Mouse (Mus musculus) gastrocnemius, adult 18-20 months (tissue): ENCODE results near the gene Cd3eap. TPM values are rescaled to one million over a fixed set of nuclear protein-coding genes. Genes with fewer than 3 reads are reported as not detected.

Experiments
- DNase-seq: peaks from one replicate; pipeline ENCODE4 v3.0.0; 2021; ENCODE audit warnings: low spot score
- long read RNA-seq, 2 experiments: library from polyadenylated mRNA; stranded (forward); transcript quantifications; one replicate each; pipeline ENCODE4 v2.0.0; 2021
- total RNA-seq, 2 experiments: library from RNA; stranded (reverse); gene quantifications; 2 replicates each; pipeline ENCODE4 v1.2.3; 2021

The Cd3eap gene
- total RNA-seq, result 10 to 100 TPM; 10.8 to 11.4 TPM
- long read RNA-seq, experiment 1, transcript Cd3eap-201 (3 exons, 2,239 nt), result major isoform, 14 of 20 reads
- long read RNA-seq, experiment 1, partial matches to known transcripts, result 0 of 20 reads
- long read RNA-seq, experiment 1, other reads (novel, unspliced or antisense), result 6 of 20 reads
- long read RNA-seq, experiment 2, transcript Cd3eap-201 (3 exons, 2,239 nt), result major isoform, 14 of 27 reads
- long read RNA-seq, experiment 2, partial matches to known transcripts, result 1 of 27 reads
- long read RNA-seq, experiment 2, other reads (novel, unspliced or antisense), result 12 of 27 reads

DNA sequence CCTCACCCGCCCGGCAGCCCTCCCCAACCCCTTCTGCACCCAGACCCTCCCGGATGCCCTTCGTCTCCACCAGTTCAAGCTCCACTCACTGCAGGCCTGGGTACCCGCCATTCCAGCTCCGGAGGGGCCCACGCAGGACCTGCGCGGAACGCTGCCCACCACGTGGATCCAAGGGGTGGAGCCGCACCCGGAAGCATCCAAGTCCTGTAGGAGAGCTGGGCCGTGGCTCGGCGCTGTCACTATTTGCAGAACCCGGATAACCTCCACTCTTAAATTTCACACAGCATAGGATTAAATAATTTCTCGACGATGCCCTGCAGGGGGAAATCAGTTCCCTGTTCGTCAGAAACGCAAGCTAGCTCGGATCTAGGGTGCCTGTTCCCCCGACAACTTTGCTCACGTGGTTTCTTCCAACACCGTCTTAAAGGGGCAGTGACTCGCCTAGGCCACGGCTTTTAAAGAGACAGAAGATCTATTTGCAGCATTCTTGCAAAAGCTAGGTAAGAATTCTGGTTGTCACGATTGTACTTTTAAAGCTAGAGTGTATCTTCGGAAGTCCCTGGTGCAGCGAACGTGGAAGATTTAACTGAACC lies at the start of gene Cd3eap, which contains the start of gene Ppp1r13l:
Gene Cd3eap (minus strand): TSS at position 185 of the 593 bp plus-strand sequence.
Gene Ppp1r13l (plus strand): TSS at position 451 of the 593 bp plus-strand sequence.
- peak; percentile 89 for DNase-seq

DNA sequence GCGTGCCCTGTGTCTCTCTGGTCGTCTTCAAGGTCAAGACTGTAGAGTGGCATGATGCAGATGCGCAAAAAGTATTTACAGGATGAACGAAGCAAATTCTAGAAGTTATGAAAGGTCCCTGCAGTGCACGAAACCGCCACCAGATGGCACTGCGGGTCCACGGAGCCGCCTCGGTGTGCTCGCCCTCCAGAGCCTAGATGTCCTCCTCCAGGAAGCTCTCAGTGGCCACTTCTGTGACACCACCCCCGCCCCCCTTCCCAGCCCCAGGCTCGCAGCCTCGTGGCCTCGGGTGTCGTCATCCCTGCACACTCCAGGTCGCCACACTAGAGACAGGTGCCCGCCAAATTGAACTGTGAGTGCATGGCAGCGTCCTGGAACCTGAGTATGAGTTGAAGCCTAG lies 46.1 kb upstream of the Cd3eap start:
- DNase-seq, result peak; percentile 84

DNA sequence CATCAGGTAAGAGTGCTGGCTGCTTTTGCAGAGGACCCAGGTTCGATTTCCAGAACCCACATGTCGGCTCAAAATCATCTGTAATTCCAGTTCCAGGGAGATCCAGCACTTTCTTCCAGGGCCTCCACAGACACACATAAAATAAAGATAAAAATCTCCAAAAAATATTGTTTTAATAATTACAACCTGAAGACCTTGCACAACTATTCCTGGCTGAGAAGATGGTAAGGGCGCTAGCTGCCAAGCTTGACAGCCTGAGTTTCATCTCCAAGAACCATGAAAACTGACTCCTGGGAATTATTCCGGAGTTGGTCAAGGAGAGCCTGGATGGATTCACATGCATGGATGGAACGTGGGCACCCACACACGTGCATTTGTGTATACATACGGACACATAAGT lies 45.2 kb upstream of the Cd3eap start, which contains the start of gene Ckm:
Gene Ckm (plus strand): TSS at position 301 of the 400 bp plus-strand sequence.
- no peak for DNase-seq

DNA sequence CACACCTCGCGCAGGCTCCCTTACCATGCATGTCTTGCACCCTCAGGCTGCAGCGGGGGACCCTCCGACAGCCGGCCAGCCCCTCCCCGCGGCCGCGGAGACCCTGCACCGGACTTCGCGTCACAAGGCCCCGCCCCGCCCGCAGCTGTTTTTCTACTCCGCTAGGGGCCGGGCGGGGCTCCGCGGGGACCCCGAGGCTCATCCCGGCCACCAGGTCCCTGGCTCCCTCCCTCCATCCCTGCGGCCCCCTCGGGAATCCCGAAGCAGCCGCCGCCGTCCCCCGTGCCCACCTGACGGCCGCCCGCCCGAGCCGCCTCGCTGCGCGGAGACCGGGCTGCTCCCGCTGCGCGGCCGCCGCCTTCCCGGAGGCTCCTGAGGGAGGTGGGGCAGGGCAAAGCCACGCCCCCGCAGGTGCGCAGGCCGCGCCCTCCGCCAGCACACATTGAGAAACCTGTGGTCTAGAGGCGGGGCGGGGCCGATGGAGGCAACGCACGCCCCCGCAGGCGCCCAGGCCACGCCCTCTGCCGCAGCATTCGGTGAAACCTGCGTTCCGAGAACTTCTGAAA lies 44.5 kb upstream of the Cd3eap start, which contains the start of gene Klc3:
Gene Klc3 (minus strand): TSS at position 374 of the 566 bp plus-strand sequence.
- peak; percentile 36 for DNase-seq

DNA sequence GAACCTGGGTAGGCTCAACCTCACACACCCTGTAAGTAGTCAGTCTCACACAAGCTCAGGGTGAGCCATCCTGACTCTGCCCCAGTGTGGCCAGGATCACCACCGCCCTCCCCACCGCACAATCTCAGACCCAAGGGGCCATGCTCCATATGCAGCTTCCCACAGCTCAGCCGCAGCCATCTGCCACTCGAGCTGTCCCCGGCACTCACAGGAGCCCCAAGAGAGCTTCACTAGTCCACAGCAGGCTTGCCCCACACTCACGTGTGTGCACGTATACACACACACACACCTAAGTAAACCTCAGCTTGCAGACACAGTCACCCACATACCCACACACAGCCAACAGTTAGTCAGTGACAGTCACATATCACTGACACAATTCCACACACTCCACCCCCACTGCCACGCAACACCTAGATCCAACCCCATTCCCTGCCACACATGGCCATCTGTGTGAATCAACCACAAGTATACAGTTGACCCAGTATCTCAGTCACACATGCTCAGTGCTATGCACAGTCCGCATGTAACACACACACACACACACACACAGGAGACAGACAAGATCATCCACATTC lies 43.3 kb upstream of the Cd3eap start:
- no peak for DNase-seq

DNA sequence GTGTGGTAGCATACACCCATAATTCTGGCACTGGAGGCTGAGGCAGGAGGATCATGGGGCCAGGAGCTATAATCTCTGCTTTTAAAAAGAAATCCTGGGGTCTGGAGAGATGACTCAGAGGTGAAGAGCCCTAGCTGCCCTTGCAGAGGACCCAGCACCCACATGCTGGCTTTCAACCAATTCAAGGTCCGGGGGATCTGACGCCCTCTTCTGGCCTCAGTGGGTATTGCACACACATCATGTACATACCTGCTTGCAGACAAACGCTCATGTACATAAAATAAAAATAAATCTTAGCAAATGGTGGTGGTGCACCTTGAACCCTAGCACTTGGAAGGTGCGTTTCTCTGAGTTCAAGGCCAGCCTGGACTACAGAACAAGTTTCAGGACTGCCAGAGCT lies 41.7 kb upstream of the Cd3eap start:
- DNase-seq, result no peak

DNA sequence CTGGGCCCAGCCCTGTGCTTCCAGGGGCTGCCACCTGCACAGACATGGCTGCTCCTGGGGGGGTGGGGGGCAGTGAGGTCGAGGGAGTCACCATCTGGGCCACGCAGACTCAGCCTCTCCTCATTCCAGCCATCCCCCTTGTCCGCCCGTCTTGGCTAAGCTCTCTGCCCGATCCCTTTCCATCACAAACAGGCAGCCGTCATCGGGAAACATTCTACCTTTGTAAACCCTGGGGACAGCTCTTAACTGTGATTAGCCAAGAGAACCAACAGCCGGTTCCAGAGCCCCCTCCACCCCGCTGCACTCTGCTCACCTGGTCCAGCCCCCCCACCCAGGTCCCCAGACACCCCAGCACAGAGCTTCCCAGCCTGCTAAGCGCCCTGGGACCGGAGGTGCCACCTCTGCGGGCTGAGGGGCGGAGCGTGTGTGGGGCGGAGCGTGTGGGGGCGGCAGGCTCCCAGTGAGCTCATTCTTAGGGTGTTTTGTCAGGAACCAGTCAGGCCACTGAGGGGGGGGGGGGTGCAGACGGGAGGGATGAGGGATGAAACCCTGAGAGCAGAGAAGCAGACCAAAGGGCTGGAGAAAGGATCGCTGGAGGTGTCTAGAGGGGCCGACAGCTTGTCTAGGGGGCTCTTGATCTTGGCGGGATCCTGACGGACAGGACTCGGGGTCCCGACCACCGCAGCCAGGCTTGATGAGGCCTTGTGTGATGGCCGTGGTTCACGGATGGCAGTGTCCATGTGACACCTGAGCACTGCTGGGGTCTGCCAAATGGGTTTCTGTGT lies 40.4 kb upstream of the Cd3eap start:
- no peak for DNase-seq

DNA sequence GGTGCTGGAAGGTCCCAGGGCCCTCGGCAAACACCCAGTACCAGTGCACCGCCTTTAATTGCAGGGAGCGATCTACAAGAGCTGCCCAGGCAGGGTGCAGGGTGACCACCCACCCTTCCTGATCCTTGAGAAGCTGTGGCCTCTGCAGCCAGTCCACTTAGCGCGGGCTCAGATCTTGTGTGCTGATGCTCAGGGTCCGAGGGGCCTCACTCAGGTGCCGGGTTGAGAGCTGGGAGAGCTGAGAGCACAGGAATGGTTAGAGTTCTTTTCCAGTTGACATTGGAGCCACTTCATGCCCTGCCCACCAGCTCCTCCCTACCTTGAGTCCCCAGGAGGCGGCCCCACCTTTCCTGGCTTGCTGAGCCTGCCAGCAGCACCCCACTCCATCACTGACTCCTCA lies 35.2 kb upstream of the Cd3eap start:
- no peak for DNase-seq

DNA sequence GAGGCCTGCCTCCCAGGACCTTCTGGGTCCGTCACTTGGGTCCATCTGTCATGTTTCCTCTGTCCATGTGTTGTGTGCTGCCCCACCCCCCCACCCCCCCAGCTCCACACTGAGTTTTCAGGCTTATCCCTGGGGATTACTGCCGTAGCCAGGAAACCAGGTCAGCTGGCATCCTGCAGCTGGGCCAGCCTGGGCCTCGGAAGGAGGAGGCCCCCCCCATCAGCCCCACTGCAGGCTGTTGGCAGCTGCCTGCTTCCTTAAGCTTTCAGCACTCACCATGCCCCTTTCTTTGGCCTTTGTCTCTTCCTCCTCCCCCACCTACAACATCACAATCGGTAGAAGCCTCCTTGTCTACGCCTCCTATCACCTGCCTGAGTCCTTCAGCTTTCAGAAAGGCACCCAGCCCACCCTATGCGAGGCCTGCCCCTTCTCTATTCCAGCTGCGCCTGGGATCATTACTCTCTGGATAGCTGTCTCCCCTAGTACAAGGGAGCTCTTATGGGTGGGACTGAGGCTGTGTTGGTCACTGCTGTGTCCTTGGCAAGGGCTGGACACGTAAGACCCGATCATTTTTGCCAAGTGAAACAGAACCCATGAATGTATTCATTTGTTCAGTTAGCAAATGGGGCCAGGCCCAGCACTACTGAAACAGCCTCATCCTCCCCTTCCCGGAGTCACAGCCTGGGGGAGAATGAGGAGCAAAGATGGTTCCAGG lies 29.6 kb upstream of the Cd3eap start:
- DNase-seq, result no peak

DNA sequence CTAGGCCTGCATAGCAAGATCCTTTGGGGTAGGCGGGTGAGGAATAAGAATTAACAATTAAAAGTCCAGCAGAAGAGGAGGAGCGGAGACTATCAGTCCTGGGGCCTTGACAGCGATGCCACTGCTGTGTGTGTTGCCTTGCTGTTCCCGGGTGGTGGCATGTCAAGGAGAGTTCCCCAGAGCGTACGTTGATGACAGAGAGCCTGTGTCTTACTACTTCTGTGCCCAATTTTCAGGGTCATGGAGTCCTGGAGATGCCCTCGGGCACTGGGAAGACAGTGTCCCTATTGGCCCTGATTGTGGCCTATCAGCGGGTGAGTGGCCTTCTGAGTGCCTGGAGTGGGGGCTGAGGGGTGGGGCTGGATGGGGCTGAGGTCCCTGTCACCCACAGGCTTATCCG lies 24.4 kb upstream of the Cd3eap start:
- no peak for DNase-seq

DNA sequence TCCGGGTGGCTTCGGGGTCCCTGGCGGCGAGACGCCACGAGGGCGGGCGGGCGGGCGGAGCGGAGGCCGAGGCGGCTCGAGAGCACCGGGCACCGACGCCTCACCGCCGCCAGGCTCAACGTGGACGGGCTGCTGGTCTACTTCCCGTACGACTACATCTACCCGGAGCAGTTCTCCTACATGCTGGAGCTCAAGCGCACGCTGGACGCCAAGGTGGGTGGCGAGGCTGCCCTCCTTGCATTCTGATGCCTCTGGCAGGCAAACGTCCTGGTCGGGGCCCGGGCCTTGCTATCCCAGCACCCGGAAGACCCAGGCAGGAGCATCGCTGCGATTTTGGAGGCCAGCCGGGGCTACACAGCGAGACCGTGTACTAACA lies 22.9 kb upstream of the Cd3eap start:
- DNase-seq, result peak; percentile 19

DNA sequence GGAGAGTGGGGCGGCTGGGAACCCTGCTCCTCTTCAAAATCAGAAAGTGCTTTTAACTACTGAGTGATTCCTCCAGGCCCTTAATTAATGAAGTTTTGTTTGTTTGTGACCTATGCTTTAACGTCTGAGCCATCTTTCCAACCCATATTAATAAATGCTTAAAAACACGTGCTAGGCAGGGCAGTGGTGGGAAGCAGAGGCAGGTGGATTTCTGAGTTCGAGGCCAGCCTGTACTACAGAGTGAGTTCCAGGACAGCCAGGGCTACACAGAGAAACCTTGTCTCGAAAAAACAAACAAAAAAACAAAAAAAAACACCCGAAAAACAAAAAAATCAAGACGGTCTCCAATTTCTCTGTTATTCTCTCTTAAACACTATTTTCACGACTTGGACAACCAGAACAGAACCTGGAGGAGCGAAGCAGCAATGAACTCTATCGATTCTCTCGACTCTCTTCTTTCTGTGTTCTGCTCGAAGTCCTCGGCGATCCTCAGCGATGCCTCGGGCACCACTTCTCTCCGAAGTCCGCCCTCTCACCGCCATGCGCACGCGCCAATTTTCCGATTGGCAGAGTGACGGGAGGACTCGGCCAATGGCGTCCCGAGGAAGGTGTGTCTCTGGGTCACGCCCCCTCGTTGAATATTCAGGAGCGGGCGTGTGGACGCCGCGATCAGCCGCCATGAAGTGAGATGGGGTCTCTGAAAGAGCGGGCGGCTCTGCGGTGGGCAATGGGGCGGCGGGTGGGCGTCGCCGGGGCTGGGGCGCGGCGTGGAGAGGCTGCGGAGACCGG lies 22.3 kb upstream of the Cd3eap start, which contains the start of gene Ercc2:
Gene Ercc2 (plus strand): TSS at position 634 of the 789 bp plus-strand sequence.
- peak; percentile 99 for DNase-seq

DNA sequence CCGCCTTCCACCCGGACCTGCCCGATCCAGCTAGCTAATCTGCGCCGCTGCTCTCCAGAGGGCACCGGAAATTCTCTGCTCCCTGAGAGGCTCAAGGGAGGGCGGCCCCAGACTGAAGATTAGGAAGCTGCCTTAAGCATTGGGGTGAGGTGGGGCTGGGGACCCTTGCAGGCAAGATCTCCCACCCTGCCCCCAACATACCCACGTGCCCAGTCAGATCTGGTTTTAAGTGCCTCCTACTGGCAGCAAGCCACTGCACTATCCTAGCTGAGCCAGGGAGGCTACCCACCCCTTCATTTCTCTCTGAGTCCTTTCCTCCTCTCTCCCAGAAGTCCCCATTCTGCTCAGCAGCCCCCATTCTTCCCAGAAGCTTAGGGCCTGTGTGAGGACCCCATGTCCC lies 18.8 kb upstream of the Cd3eap start:
- no peak for DNase-seq

DNA sequence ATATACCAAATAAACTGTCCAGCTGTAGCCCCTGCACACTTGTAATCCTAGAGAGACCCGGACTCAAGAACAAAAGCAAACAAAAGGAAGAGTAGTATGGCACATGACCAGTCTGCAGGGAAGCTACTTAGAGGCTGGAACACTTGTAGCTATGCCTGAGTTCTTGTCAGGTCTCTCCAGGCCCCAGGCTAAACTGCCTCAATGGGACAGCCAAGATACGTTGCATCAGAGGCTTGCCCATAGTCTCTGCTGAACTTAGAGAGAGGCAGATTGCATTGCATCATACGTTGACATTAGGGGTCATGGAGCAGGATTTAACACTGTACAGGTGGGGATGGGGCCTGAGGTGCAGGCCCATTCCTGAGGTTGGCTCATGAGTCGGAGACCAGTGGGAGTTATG lies 16.7 kb upstream of the Cd3eap start:
- DNase-seq, result no peak

DNA sequence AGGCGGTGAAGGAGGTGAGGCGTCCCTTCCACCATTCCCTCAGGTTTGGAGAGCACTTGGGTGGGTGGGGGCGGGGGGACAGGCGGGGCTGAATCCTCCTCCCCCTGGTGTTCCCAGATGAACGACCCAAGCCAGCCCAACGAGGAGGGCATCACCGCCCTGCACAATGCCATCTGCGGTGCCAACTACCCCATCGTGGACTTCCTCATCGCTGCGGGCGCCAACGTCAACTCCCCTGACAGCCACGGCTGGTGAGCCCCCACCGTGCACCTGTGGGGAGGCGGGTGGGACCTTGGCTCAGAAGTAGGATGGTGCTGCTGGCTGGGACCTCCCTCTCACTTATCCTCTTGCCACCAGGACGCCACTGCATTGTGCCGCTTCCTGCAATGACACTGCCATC lies 16.1 kb upstream of the Cd3eap start:
- no peak for DNase-seq

DNA sequence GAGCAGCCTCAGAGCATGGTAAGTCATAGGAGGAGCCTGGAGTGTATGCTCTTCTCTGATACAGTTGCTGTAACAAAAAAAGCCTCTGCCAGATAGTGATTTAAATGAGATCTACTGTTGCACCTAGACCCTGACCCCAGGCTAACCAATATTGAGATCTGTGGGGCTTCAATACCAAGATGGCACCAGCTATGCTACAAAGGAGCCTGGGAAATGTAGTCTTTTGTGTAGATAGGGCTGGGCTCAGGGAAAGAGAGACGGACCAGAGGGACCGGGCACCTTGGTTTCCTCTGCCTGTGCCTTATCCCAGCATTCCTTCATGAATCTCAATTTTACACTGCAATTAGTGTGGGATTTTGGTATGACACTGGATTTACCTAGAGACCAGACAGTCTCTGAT lies 14.1 kb upstream of the Cd3eap start:
- no peak for DNase-seq

DNA sequence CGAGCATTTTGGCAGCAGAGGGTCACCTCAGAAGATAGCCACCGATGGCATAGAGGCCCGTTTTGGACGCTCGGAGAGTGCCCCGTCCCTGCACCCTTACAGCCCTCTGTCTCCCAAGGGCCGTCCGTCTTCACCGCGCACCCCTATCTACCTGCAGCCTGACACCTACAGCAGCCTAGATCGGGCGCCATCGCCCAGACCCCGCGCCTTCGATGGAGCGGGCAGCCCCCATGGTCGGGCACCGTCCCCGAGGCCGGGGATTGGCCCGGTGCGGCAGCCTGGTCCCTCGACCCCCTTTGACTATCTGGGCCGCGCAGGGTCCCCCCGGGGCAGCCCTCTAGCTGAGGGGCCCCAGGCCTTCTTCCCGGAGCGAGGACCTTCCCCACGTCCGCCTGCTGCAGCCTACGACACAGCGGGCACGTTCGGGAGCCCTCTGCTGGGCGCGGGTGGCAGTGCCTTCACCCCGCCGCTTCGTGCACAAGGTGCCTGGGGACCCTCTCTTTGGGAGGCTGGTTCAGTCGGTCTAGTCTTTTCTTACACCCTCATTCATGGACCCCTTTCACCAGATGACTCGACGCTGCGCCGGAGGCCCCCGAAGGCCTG lies 10.6 kb upstream of the Cd3eap start:
- DNase-seq, result peak; percentile 37

DNA sequence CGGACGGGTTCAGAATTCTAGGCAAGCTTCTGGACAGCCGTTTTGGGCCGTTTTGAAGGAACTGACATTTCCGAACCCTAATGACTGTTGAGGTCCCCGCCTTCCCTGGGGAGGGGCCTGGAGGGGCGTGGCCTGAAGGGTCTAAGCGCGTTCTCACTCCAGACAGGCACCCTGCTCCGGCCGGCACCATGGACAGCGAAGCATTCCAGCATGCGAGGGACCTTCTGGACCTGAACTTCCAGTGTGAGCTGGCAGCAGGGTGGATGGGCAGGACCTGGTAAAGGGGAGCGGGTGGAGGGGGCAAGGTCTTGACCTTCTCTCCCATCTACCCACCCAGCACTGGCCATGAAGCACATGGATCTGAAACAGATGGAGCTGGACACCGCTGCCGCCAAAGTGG lies 9.1 kb upstream of the Cd3eap start:
- DNase-seq, result no peak

DNA sequence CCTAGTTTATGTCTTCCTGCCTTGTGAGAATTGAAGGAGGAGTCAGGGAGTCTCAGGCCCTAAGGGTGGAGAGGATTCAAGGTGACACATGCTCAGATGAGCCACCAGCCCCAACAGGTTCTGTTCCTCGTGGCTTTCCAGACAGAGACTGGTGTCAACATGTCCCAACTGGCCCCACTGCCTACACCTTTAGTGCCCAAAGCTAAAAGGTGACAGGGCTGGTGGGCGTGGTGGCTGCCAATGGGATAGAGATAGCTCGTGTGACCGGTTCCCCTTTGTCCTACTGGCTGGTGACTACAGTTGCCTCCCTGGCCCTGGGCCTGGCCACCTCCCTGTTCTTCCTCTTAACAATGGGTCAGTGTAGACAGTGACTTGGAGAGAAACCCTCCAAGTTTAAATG lies 6.1 kb upstream of the Cd3eap start:
- no peak for DNase-seq

DNA sequence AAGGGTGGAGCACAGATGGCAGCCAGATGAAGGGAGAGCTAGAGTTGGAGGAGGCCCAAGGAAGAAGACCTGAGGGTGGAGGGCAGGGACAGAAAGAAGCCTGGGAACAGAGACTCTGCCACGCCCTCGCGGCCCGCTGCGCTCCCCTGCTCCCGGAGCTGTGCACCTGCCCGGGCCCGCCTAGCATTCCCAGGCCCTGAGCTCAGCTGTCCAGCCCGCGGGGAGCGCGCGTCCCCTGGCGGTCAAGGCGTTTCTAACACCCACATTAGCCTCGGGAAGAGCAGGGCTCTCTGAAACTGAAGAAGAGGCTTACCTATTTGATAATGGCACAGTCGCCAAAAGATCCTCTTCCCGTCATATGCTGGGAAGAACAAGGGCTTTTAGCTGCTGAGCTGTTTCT lies 4.6 kb upstream of the Cd3eap start:
- peak; percentile 83 for DNase-seq
